Mouse (Mus musculus) megakaryocyte, embryonic 14.5 days (primary cell): ENCODE measurements around the gene Lrfn2. TPM values are rescaled to one million over a fixed set of nuclear protein-coding genes. Genes with fewer than 3 reads are reported as not detected.

Experiments
- H3K27me3 ChIP-seq: replicated peaks from 2 replicates; pipeline ENCODE3; 2012; ENCODE audit warnings: inconsistent platforms
- H3K36me3 ChIP-seq: replicated peaks from 2 replicates; pipeline ENCODE3; 2012; ENCODE audit warnings: low read length, inconsistent platforms, mixed read lengths
- H3K4me1 ChIP-seq: 2 replicates; pipeline ENCODE4 v1.6.1; 2012; ENCODE audit warnings: inconsistent platforms
- H3K4me3 ChIP-seq: replicated peaks from 2 replicates; pipeline ENCODE3; 2012; ENCODE audit warnings: moderate library complexity, mild to moderate bottlenecking, inconsistent platforms
- H3K9me3 ChIP-seq: 2 replicates; pipeline ENCODE4 v1.6.1; 2012; ENCODE audit warnings: inconsistent platforms
- FLI1 ChIP-seq: IDR thresholded peaks from 2 replicates; pipeline ENCODE4 v1.6.1; 2012; ENCODE audit warnings: low read length, inconsistent platforms, mixed read lengths
- GATA1 ChIP-seq: IDR thresholded peaks from 3 replicates; pipeline ENCODE4 v1.6.1; 2012; ENCODE audit warnings: mixed read lengths, low read length, inconsistent platforms, borderline replicate concordance
- polyA plus RNA-seq: library from polyadenylated mRNA; stranded (reverse); fragments of >175 nt; gene quantifications from 2 replicates; pipeline ENCODE4 v1.2.3, GENCODE M21; 2012; ENCODE audit warnings: low replicate concordance; ENCODE audit not compliant: insufficient read depth

The Lrfn2 gene
- polyA plus RNA-seq, 1 experiment, result not detected

- Histone ChIP-seq H3K4me3 (no peak overlapping the region), H3K9me3 (peaks cover 4% of the 10 kb centered on the region), H3K27me3 (no peaks in the 10 kb centered on the region), H3K36me3 (no peaks in the 10 kb centered on the region), H3K4me1 (peaks cover 5% of the 10 kb centered on the region; the same call in 1 of the 2 replicates)
- TF ChIP-seq FLI1 (no peak), GATA1 (no peak)
These were observed 98.1 kb downstream of the Lrfn2 start for GRCm38 (mm10) chr17:49030269-49030615.

GRCm38 (mm10) chr17:49030841-49031240 lies 98.7 kb downstream of the Lrfn2 start:
- Histone ChIP-seq H3K4me3 (peak overlapping the region; percentile 29), H3K27me3 (no peaks in the 10 kb centered on the region), H3K36me3 (no peaks in the 10 kb centered on the region), H3K9me3 (peaks cover under 1% of the 10 kb centered on the region; the same call in 1 of the 2 replicates), H3K4me1 (peaks cover 5% of the 10 kb centered on the region; the same call in 1 of the 2 replicates)
- TF ChIP-seq GATA1 (no peak), FLI1 (no peak)

GRCm38 (mm10) chr17:49031790-49032189 lies 99.6 kb downstream of the Lrfn2 start:
- H3K9me3 ChIP-seq, result no peaks in the 10 kb centered on the region
- TF ChIP-seq GATA1, result no peak
- TF ChIP-seq FLI1, result no peak
- H3K4me1 ChIP-seq, result peaks cover 5% of the 10 kb centered on the region; the same call in 1 of the 2 replicates
- no peak overlapping the region for H3K4me3 ChIP-seq
- H3K27me3 ChIP-seq, result no peaks in the 10 kb centered on the region
- no peaks in the 10 kb centered on the region for H3K36me3 ChIP-seq

GRCm38 (mm10) chr17:49033276-49033675 lies 101.1 kb downstream of the Lrfn2 start:
- Histone ChIP-seq H3K4me3 (no peak overlapping the region), H3K27me3 (no peaks in the 10 kb centered on the region), H3K4me1 (peaks cover 5% of the 10 kb centered on the region; the same call in 1 of the 2 replicates), H3K9me3 (no peaks in the 10 kb centered on the region; the same call in 1 of the 2 replicates), H3K36me3 (no peaks in the 10 kb centered on the region)
- TF ChIP-seq FLI1 (no peak), GATA1 (no peak)

- Histone ChIP-seq H3K36me3 (no peaks in the 10 kb centered on the region), H3K9me3 (no peaks in the 10 kb centered on the region; the same call in 1 of the 2 replicates), H3K4me3 (no peak overlapping the region), H3K4me1 (peaks cover 5% of the 10 kb centered on the region; the same call in 1 of the 2 replicates), H3K27me3 (no peaks in the 10 kb centered on the region)
- TF ChIP-seq GATA1, result no peak
- no peak for TF ChIP-seq FLI1
These were observed 101.6 kb downstream of the Lrfn2 start for GRCm38 (mm10) chr17:49033686-49034250.

- peaks cover 2% of the 10 kb centered on the region; the same call in 1 of the 2 replicates for H3K9me3 ChIP-seq
- no peaks in the 10 kb centered on the region; the same call in 1 of the 2 replicates for H3K4me1 ChIP-seq
- no peaks in the 10 kb centered on the region for H3K27me3 ChIP-seq
- H3K36me3 ChIP-seq, result no peaks in the 10 kb centered on the region
- TF ChIP-seq GATA1 (no peak), FLI1 (no peak)
- H3K4me3 ChIP-seq, result no peak overlapping the region
These were observed 102.9 kb downstream of the Lrfn2 start for GRCm38 (mm10) chr17:49035052-49035451.

GRCm38 (mm10) chr17:49037163-49037950 lies 105.2 kb downstream of the Lrfn2 start:
- H3K27me3 ChIP-seq, result no peaks in the 10 kb centered on the region
- TF ChIP-seq GATA1, result no peak
- TF ChIP-seq FLI1, result no peak
- H3K9me3 ChIP-seq, result peaks cover 3% of the 10 kb centered on the region; the same call in 1 of the 2 replicates
- no peak overlapping the region for H3K4me3 ChIP-seq
- H3K4me1 ChIP-seq, result no peaks in the 10 kb centered on the region
- no peaks in the 10 kb centered on the region for H3K36me3 ChIP-seq

- Histone ChIP-seq H3K9me3 (peaks cover 20% of the 10 kb centered on the region; the same call in 1 of the 2 replicates), H3K36me3 (no peaks in the 10 kb centered on the region), H3K4me3 (no peak overlapping the region), H3K4me1 (no peaks in the 10 kb centered on the region), H3K27me3 (no peaks in the 10 kb centered on the region)
- TF ChIP-seq GATA1 (no peak), FLI1 (no peak)
These were observed 111.8 kb downstream of the Lrfn2 start for GRCm38 (mm10) chr17:49043806-49044640.

- peaks cover 17% of the 10 kb centered on the region; the same call in 1 of the 2 replicates for H3K9me3 ChIP-seq
- H3K27me3 ChIP-seq, result no peaks in the 10 kb centered on the region
- TF ChIP-seq GATA1, result no peak
- TF ChIP-seq FLI1, result no peak
- no peaks in the 10 kb centered on the region for H3K4me1 ChIP-seq
- no peak overlapping the region for H3K4me3 ChIP-seq
- no peaks in the 10 kb centered on the region for H3K36me3 ChIP-seq
These were observed 115.7 kb downstream of the Lrfn2 start for GRCm38 (mm10) chr17:49047921-49048320.
